Mouse (Mus musculus): ENCODE data around the gene Pcgf2.
"Not testable (repeated sequence)": the region's sequence is repeated elsewhere in the genome, so short reads cannot be mapped to it uniquely, and the experiment has no call there.

The Pcgf2 gene

GRCm38 (mm10) chr11:97668160-97668559 is 32.1 kb downstream of the Pcgf2 start:
- DNase-seq (ENCODE audit: low spot score): no peak

GRCm38 (mm10) chr11:97666794-97667193 is 33.5 kb downstream of the Pcgf2 start:
- no peak for DNase-seq (ENCODE audit: low spot score)

GRCm38 (mm10) chr11:97666221-97666620 is 34.1 kb downstream of the Pcgf2 start:
- no peak for DNase-seq (ENCODE audit: low spot score)

GRCm38 (mm10) chr11:97665431-97665830 is 34.9 kb downstream of the Pcgf2 start:
- no peak for DNase-seq (ENCODE audit: low spot score)

GRCm38 (mm10) chr11:97664771-97665240 is 35.5 kb downstream of the Pcgf2 start:
- DNase-seq (ENCODE audit: low spot score): no peak

GRCm38 (mm10) chr11:97664339-97664665 is 36.0 kb downstream of the Pcgf2 start:
- no peak for DNase-seq (ENCODE audit: low spot score)

GRCm38 (mm10) chr11:97663528-97664338 is 36.6 kb downstream of the Pcgf2 start:
- DNase-seq (ENCODE audit: low spot score): no peak

- DNase-seq (ENCODE audit: low spot score): no peak
Observed at GRCm38 (mm10) chr11:97662893-97663527, 37.3 kb downstream of the Pcgf2 start, which contains the start of gene Mllt6. Gene Mllt6, plus strand, starts transcription at chr11:97663414.

- DNase-seq (ENCODE audit: low spot score): no peak
Observed at GRCm38 (mm10) chr11:97662207-97662892, 37.9 kb downstream of the Pcgf2 start.

GRCm38 (mm10) chr11:97661648-97662133 is 38.6 kb downstream of the Pcgf2 start:
- no peak for DNase-seq (ENCODE audit: low spot score)

GRCm38 (mm10) chr11:97660734-97661647 is 39.3 kb downstream of the Pcgf2 start:
- DNase-seq (ENCODE audit: low spot score): no peak

- DNase-seq (ENCODE audit: low spot score): peak; percentile 41
Observed at GRCm38 (mm10) chr11:97659990-97660714, 40.1 kb downstream of the Pcgf2 start.

GRCm38 (mm10) chr11:97659267-97659989 is 40.9 kb downstream of the Pcgf2 start:
- peak; percentile 55 for DNase-seq (ENCODE audit: low spot score)

- DNase-seq (ENCODE audit: low spot score): no peak
Observed at GRCm38 (mm10) chr11:97658751-97659266, 41.5 kb downstream of the Pcgf2 start.

- not testable (repeated sequence) for DNase-seq (ENCODE audit: low spot score)
Observed at GRCm38 (mm10) chr11:97657967-97658366, 42.3 kb downstream of the Pcgf2 start.

- no peak for DNase-seq (ENCODE audit: low spot score)
Observed at GRCm38 (mm10) chr11:97657184-97657945, 42.9 kb downstream of the Pcgf2 start.

- DNase-seq (ENCODE audit: low spot score): no peak
Observed at GRCm38 (mm10) chr11:97656269-97656971, 43.9 kb downstream of the Pcgf2 start.

- no peak for DNase-seq (ENCODE audit: low spot score)
Observed at GRCm38 (mm10) chr11:97654210-97654609, 46.1 kb downstream of the Pcgf2 start.

Measured in spleen, adult 12 weeks (tissue).